Mouse (Mus musculus): ENCODE results near the gene Agtpbp1.

The Agtpbp1 gene

DNA sequence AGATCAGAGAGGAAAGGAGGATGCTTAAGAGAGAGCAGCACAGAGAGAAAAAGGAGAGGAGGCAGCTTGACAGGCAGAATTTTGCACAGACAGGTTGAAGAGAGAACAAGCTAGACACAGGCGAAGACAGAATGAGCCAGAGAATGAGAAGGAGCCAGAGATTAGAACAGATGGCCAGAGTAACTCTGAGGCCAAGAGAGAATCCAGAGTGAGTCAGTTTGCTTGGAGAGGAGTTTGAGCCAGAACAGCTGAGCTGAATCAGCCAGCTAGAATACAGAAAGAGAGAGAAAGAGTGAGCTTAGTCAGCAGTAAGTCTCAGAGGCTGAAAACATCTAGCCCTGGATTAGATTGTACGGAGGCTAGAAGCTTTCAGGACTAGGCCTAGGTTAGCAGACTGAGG lies 12.5 kb downstream of the Agtpbp1 start:
- DNase-seq (ENCODE audit: low spot score) = no peak

DNA sequence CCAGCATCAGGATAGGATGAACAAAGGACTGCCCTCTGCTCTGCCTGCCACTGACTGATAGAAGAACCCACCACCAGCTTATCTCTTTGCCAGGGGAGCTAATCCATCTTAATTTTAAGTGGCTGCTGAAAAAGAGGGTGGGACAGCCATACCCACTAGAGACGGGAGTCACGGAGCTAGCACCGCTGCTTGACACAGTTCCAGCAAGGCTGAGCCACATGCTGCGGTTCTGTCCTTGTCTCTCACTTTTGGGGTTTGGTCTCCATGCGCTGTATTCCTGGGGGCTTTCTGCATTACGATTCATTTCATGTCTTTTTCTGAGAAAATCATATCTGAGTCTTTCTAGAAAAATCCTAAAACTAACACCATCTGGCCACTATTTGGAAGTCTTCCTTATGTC lies 13.9 kb downstream of the Agtpbp1 start:
- no peak for DNase-seq (ENCODE audit: low spot score)

DNA sequence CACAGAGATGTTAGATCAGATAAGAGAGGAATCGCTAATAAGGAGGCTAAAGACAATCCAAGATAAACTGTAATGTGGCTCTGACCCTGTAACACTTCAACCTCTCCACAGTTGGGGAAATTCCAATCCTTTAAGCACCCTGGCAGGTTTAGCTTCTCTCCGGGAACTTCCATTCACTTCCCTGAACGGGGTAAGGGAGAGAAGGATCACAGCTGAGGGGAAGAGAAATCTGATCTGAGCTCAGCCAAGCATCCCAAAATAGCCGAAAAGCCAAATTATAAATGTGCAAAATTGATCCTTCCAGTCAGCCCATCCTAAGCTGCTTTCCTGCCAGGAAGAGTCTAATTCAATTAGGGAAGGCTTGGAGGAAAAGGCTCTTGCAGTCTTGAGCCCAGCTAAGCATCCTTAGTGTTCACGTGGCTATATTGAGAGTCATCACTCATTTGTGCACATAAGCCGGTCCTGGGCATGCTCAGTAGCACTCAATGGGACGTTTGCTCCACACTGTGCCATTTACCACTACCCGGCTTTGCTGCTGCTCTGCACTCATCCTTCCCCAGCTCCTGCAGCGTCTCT lies 19.0 kb downstream of the Agtpbp1 start:
- DNase-seq (ENCODE audit: low spot score) = no peak

DNA sequence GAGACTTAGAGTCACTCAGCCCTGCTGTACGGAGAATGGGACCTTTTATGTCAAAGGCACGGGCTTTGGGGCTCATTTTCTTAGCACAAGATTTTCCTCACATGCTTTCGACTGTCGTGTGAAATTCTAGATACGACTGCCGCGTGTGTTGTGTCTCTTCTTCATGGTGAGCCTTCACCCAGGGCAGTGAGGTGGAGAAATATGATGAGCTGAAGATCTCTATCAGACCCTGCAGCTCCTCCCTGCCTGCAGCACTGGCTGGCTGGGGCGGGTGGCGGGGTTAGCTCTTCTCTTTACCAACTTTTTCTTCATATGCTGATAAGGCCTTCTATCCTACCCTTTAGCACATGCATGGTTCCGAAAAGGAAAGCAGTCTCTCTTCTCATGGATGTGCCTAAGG lies 20.1 kb downstream of the Agtpbp1 start:
- DNase-seq (ENCODE audit: low spot score) = no peak

DNA sequence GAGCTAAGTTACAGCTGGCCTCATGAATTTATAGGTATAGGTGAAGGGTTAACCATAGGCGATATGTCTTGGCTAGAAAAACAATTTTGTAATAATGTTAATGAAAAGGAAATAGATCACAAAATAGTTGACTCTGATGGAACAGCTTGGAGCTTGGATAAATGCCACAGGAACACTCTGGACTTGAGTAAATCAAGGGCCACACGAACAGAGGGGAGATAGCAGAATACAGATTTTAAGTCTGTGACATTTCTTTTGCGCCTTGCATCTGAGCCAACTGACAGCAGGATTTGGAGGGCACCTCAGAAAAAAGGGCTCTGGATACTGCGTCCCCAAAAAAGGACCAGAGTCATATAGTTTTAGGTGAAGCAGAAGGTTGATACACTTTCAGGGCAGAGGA lies 20.5 kb downstream of the Agtpbp1 start:
- no peak for DNase-seq (ENCODE audit: low spot score)

DNA sequence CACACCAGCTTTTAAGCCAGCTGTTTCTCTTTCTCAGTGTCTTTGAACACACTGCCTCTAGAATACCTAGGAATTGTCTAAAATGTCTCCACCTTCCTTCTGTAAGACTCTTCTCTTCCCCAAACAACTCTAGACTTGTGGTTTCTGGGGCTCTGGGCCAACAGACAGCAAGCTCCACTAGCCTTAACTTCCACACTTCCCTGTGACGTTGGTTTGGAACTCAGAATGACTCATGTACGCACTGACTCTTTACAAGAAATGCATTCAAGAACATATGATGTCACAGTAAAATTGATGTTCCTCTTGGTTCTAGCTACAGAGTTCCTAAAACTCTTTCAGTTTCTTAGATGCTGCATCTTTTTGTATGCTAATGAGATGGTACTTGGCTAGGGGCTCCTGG lies 22.6 kb downstream of the Agtpbp1 start:
- no peak for DNase-seq (ENCODE audit: low spot score)

DNA sequence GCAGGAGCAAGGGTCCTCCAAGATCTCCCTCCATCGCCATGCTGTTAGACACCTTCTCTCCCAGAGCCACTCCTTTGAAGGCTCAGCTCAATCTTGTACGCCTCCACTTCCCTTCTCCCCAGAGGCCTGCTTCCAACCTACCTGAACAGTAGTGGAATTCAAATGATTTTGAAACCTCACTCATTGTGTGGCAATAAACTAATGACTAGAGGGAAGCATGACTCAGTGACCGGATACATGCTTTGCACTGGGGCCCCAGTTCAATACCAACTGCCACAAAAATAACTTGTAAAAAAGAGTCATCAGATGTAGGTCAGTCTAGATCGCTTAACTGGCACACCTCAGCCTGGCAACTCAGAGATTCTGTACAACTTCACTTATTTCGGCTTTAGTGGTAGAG lies 26.3 kb downstream of the Agtpbp1 start:
- DNase-seq (ENCODE audit: low spot score) = no peak

DNA sequence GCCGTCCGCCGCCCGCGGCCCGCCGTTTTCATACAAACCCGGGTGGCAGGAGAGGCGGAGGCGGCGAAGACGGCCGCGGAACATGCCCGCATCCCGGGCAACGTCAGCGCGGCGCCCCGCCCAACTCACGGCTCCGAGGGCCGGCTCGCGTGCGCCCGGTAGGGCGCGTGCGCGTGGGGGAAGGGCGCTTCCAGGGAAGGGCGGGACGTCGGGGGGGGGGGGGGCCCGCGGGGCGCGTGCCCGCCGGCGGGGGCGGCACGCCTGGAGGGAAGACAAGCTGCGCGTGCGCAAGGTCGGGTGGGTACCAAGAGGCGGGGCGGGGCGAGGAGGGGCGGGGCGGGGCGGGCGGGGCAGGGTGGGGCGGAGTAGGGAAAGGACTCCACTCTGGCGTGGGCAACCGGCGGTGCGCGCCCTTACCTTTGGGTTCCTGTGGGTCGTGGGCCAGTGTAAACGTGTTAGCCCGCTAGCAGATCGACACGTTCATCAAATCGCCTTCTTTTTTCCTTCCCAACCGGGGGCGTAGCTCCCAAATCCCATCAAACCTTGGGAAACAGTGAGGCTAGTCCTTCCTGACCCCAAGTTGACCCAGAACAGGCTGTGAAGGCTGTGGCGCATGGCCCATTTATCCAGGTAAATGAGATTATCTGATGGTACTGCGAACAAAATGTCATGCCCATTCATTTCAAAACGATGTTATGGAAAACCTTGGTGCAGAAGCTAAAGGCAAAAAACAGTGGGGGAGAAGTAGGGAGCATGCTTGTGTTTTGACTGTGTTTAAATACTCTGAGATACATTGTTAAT lies 27.6 kb downstream of the Agtpbp1 start:
- peak; percentile 88 for DNase-seq (ENCODE audit: low spot score)

DNA sequence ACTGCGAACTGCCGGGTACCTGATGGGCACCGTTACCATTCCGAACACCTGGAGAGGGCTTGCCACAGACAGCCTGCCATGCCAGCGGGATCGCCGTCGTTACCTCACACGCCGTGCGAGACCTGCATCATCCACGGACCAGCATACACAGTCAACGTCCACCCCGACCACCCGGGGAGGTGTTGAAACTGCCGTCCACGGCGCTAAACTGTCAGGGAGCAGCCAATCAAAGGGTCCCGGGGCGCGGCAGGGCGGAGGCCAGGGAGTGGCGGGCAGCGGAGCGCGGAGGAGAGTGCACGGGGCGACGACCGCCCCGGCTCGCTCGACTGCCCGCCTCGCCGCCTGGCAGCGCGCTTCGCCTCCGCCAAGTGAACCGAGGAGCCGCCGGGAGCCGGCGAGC lies 28.4 kb downstream of the Agtpbp1 start:
- DNase-seq (ENCODE audit: low spot score) = peak; percentile 64

DNA sequence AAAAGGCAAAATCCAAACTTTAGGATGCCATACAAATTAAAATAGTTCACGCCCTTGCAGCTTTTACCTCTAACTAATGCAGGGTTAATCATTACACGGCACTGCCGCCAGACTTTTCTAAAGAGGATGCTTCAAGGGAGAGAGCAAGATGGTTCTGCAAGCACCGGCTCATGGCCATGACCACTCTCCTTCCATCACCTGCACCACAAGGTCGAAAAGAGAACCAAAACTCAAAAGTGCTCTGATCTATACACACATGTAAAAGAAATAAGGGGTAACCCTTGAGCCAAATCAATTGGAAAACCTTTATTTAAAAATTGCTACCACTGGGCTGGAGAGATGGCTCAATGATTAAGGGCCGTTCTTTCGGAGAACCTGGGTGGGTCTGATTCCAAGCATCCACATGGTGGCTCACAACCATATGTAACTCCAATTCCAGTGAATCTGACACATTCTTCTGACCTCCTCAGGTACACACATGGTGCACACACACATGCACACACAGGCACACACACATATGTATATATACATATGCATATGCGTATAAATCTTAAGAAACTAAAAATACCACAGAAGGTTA lies 29.3 kb downstream of the Agtpbp1 start:
- DNase-seq (ENCODE audit: low spot score) = no peak

DNA sequence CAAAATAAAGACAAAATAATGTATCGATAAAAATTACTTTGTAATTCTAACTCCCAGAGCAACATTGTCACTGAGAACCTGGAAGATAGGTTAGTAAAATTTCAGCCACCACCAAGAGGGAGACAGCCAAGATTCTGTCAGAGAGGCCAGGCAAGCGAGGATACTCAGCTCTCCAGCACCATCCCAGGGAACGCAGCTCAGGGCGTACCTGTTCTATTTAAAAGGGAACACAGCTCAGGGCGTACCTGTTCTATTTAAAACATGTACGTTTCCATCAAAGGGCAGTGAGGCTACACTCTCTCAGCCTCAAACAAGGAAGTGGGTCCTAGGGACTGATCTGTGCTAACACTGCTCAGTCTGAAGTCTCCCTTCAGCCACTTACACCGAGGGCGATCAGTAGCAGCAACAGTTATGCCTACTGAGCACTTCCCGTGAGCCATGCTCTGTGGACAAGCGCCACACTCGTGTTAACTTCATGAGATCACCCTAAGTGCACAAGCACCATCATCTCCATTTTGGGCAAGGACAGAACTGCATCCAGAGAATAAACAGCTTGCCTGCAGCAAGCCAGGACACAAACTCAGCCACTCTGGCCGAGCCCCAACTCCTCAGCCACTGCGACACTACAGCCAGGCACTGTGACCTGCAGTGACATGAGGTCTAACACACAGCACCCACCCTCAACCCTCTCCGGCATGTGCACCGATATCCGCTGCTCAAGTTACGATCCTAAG lies 30.1 kb downstream of the Agtpbp1 start:
- DNase-seq (ENCODE audit: low spot score) = no peak

DNA sequence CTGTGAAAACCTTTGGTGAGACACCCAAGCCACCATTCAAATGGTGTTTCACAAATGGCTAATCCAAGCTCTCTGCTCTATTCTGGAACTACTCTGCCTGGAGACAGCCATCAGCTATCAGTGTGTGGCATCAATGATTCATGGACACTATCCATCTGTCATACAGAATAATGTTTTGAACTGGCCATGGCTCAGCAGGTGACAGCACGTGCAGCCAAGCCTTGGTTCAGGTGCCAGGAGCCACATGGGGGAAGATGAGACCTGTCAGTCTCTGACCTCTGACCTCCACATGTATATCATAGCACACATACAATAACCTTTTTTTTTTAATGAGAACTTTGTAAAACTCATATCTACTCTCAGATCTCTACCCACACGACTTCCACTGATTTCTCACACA lies 32.3 kb downstream of the Agtpbp1 start:
- no peak for DNase-seq (ENCODE audit: low spot score)

DNA sequence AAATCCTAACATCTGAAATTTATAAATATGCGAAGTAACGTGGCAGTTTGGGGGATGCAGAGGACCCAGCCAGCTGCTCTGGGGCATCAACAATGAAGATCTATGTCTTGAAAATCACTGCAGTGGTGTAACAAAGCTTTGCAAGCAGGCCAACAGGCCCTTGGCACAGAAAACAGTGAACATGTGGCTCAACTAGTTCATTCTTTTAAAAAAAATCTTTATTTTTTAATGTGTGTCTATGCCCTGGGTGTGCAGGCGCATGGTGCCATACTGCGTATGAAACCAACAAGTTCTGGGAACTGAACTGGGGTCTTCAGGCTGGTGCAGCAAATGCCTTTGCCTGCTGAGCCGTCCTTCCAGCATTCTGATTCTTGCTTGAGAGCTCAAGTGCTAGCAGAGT lies 32.7 kb downstream of the Agtpbp1 start:
- DNase-seq (ENCODE audit: low spot score) = no peak

DNA sequence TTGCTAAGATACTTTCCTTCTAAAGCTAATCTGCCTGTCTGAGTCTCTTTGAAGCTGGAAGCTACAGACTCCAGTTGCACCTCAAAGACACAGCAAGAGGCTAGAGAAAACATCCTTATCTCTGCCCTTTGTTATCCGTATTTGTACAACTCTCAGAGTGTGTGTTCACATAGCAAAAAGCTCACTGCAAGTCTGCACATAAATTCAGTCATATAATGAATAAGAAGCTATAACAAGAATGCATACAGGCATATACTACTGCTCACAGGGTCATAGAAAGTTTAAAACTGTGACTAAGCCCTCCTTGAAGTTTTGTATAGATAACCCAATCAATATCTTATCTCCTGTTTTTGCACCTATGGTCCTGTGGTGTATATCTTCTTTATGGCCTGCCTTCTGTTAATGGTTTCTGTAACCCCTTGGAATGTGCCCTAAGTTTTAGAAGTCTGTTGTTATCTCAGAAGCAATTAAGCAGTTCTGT lies 35.7 kb downstream of the Agtpbp1 start:
- DNase-seq (ENCODE audit: low spot score) = no peak

DNA sequence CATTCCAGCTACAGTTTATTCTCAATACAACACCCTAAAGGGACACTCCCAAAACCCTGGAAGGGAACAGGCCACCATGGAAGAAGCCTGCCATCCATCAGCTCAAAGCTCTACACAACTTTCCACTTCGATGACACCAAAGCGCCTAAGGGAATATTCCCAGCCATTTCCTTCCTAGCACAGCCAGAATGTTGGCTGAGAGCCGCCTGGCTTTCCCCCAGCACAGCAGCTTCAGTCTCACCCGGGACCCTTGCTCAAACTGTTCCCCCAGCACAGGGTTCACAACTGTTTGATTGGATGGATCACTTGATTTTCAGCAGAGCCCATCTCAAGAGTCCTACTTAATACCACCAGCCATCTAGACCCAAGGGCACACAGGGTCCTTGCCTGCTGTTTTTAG lies 37.3 kb downstream of the Agtpbp1 start:
- no peak for DNase-seq (ENCODE audit: low spot score)

DNA sequence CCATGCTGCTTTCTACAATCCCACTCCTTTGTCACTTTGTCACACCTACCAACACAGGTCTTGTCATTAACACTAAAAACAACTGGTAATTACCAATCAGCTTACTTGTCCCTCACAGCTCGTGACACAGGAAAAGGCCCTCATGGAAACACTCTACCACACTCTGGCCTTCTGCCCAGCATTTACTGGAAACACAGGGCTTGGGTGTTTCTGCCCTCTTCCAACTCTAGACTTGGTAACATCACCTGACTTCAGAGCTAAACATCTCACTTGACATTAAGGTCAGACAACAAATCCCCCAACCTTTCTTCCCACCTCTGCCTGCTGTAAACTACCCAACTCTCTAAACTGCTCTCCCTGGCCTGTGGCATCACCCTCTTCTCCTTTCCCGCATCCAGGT lies 37.9 kb downstream of the Agtpbp1 start:
- no peak for DNase-seq (ENCODE audit: low spot score)

DNA sequence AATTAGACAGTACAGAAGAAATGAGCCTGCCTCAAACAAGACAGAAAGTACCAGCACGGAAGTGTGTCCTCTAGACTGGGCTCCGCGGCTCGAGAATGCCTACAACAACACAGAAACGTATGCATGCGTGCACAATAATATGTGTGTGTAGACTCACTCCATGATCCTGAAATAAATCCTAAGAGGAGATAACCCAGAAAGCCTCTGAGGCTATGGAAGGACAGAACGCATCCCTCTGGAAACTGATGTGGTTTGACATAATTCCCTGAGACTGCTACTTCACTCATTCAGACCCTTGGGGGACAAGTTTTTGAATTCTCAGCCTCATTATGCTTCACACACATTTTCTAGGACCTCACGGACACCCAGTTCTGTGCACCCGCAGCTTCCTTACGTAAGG lies 42.6 kb downstream of the Agtpbp1 start:
- DNase-seq (ENCODE audit: low spot score) = peak; percentile 60

DNA sequence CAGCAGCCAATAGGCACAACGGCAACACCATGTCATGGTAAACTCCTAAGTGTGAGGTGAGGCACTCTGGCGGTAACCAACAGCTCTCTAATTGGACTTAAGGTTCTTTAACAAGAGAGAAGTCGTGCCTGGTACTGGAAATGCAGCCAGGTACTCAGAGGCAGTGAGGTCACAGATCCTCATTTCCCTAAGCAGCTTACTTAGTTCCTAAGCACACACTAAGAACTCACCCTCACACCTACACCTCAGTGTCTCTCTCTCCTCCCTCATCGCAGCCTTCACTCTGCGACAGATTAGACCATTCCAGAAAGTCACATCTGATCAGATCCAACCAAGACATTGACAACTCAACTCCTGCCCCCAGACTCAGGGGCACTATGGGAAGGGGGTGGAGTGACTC lies 45.0 kb downstream of the Agtpbp1 start:
- DNase-seq (ENCODE audit: low spot score) = no peak

DNA sequence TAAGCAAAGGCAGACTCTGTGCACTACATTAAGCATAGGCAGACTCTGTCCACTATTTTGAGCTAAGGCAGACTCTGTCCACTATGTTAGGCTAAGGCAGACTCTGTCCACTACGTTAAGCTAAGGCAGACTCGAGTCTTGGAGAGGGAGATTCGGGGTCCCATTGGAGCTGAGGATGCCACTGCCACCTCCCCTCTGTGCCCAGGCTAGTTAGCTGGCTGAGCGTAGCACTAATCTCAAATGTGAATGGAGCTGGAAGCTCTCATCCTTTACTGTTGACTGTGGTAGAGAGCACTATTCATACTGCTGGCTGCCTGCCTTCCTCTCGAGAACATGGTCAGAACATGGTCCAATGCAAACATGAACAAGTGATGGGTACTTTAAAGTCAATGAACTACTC lies 46.4 kb downstream of the Agtpbp1 start:
- no peak for DNase-seq (ENCODE audit: low spot score)

DNA sequence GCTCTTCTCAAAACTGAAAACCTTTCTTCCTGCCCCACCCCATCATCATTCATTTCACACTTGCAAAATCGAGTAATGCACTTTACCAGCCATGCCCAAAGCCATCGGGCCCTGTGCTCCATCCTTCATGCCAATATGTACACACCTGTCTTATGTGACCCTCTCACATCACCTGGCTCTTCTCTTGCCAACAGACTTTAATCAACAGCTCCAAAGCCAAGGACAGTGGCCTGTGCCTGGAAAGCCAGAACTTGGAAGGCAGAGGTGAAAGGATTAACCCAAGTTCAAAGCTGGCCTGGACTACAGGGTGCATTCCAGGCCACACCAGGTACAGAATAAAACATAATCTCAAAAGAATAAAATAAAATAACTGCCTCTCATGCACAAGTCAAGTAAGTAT lies 48.4 kb downstream of the Agtpbp1 start:
- no peak for DNase-seq (ENCODE audit: low spot score)

DNA sequence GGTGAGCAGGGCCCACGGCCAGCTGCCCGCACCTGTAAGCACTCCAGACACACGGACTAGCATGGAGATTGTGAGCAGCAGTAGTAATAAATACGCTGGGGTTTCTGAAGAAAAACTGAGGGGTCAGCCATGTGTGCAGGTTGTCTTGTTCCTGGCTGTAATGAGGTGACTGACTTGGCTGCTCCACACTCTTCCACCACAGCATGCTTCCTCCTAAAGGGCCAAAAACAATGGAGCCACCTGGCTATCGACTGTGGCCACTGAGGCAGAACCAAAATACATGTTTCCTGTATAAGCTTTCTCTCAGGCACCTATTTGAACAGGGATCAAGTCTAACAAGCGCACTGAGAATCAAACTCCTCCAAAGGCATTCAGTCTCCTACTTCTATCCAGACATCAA lies 49.3 kb downstream of the Agtpbp1 start:
- DNase-seq (ENCODE audit: low spot score) = no peak

DNA sequence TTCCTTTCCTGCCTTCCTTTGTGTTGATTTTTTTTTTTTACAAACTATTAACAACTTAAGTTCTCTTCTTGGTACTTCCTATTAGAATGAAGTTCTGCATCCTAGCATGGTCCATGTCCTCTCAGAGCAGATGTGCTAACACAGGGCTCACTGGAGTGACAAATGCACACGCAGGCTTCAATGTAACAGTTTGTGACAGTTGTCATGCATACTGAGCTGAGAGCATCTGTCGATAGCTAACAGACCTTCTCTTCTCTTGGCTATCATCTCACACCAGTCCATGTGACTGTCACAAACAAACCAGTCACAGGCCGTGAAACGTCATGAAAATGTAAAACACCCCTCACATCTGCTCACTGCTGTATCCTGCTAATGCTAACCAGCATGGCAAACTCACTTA lies 50.7 kb downstream of the Agtpbp1 start:
- DNase-seq (ENCODE audit: low spot score) = peak; percentile 54

DNA sequence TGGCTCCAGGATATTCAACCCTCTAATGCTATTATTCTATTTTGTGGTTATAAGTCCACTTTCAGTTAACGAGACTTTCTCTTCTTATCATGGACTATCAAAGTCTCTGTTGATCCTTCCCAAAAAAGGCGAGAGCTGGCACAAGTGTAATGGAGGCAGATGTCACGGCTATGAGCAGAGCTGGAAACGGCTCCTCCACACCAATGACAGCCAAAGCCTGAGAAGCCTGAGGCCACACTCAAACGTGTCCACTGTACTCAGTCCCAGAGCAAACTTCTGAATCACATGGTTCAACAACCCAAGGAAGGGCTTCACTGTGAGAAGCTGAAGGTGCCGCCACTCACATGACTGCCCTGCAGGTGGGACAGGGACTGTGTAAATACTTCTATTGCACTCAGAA lies 51.7 kb downstream of the Agtpbp1 start:
- no peak for DNase-seq (ENCODE audit: low spot score)
